Mouse (Mus musculus) layer of hippocampus, postnatal 36 days (tissue): ENCODE measurements at regions not wholly inside any gene's neighbourhood (a gene's known extent, or its start where the extent isn't known, plus 50 kb on each side); places are given as distances from the start of the nearest gene placed in this dataset.

ENCODE experiments used
- DNase-seq, 2 experiments: peaks; one replicate each; pipeline ENCODE4 v3.0.0; 2022

- no peak for DNase-seq
These were observed 147.2 kb upstream of the Irx3 start for GRCm38 (mm10) chr8:91949110-91949509.

GRCm38 (mm10) chr8:91948173-91948940 lies 146.5 kb upstream of the Irx3 start:
- no peak for DNase-seq

- DNase-seq = no peak
These were observed 139.1 kb upstream of the Irx3 start for GRCm38 (mm10) chr8:91941005-91941404.

GRCm38 (mm10) chr8:91937227-91937626 lies 135.4 kb upstream of the Irx3 start:
- DNase-seq = no peak

GRCm38 (mm10) chr8:91930520-91930919 lies 128.7 kb upstream of the Irx3 start:
- no peak for DNase-seq

GRCm38 (mm10) chr8:91925968-91926524 lies 124.2 kb upstream of the Irx3 start:
- no peak for DNase-seq

GRCm38 (mm10) chr8:91924152-91924551 lies 122.3 kb upstream of the Irx3 start:
- DNase-seq = no peak

GRCm38 (mm10) chr8:91922211-91922874 lies 120.5 kb upstream of the Irx3 start:
- DNase-seq = peak; percentile 13 to 23

- DNase-seq = peak in 1 of 2 experiments; percentile 34
These were observed 116.0 kb upstream of the Irx3 start for GRCm38 (mm10) chr8:91917834-91918233.

- no peak for DNase-seq
These were observed 112.1 kb upstream of the Irx3 start for GRCm38 (mm10) chr8:91913971-91914370.

- DNase-seq = no peak
These were observed 111.3 kb upstream of the Irx3 start for GRCm38 (mm10) chr8:91913121-91913520.

GRCm38 (mm10) chr8:91909637-91910383 lies 107.9 kb upstream of the Irx3 start:
- DNase-seq = peak; percentile 30 to 32

- DNase-seq = no peak
These were observed 107.0 kb upstream of the Irx3 start for GRCm38 (mm10) chr8:91908731-91909353.

- no peak for DNase-seq
These were observed 105.3 kb upstream of the Irx3 start for GRCm38 (mm10) chr8:91907178-91907577.

- no peak for DNase-seq
These were observed 99.8 kb upstream of the Irx3 start for GRCm38 (mm10) chr8:91901525-91902281.

GRCm38 (mm10) chr8:91899747-91900146 lies 97.9 kb upstream of the Irx3 start:
- no peak for DNase-seq

- no peak for DNase-seq
These were observed 95.5 kb upstream of the Irx3 start for GRCm38 (mm10) chr8:91897381-91897780.

GRCm38 (mm10) chr8:91895987-91896386 lies 94.1 kb upstream of the Irx3 start:
- no peak for DNase-seq

GRCm38 (mm10) chr8:91884862-91885261 lies 83.0 kb upstream of the Irx3 start:
- DNase-seq = no peak

GRCm38 (mm10) chr8:91884325-91884724 lies 82.5 kb upstream of the Irx3 start:
- DNase-seq = no peak

- DNase-seq = no peak
These were observed 81.1 kb upstream of the Irx3 start for GRCm38 (mm10) chr8:91883012-91883411.

GRCm38 (mm10) chr8:91878886-91879285 lies 77.0 kb upstream of the Irx3 start:
- no peak for DNase-seq
